Comparison of ENCODE assay signal across 8 mouse cellular contexts in the genomic region with DNA sequence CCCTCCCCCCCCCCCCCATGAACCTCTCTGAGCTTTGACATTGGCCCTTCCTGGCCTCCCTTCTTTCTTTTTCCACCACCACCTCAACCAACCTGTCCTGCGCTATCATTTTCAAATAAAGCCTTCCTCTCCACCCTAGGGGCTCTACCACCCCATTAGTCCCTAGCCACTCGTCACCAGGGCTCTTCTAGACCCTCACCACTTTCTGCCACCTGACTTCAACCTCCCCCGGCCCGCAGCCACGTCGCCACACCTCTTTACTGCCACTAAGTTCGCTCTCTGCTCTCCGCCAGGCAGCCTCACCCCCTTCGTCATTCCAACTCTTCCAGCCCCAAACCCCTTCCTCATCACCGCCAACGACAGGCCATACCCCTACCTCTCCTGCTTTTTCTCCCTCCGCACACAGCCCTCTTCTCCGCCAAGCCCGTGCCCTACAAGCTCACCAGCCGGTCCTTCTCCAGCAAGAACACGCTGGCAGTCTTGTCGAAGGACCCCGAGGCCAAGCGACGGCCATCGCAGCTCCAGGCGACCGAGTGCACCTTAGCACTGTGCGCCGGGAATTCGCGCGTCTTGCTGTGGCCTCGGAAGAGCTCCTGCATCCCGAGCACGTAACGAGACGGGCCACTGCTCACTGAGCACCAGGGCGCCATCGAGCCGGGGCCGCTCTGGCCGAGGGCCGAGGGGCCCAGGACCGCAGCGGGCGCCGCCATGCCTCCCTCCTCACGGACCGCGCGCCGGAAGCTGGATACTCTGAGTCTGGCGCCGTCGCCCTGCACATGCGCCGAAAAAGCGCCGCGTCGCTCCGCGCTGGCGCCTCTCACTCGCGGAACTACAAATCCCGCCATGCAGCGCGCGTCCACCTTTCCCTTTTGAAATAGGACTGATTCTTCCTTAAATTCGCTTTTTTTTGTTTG. TPM values are rescaled to one million over a fixed set of nuclear protein-coding genes. Genes with fewer than 3 reads are reported as not detected.
DNase-seq lines count a peak whose midpoint lies in the region; ATAC-seq and TF ChIP-seq lines count a peak whose summit lies in the region.

Gene Thoc3, minus strand, starts transcription at position 752 of the 914 bp plus-strand sequence.

- H3K9me3 ChIP-seq in embryonic facial prominence, embryonic 13.5 days, result peaks cover 15% of the 10 kb centered on the region
- H3K9me3 ChIP-seq in limb, embryonic 13.5 days, result peaks cover 15% of the 10 kb centered on the region
- H3K9me3 ChIP-seq in midbrain, embryonic 16.5 days (replicated peaks; ENCODE audit: control insufficient read depth, low read length, poor library complexity, severe bottlenecking), result 0 out of 2 replicates have a peak, but pooled peaks cover 3% of the 10 kb centered on the region

- peak within 1 kb of the TSS; percentile 86 for H3K4me2 ChIP-seq in embryonic facial prominence, embryonic 13.5 days
- peak within 1 kb of the TSS; percentile 90 for H3K4me2 ChIP-seq in limb, embryonic 13.5 days (replicated peaks)
- peak within 1 kb of the TSS; percentile 92 for H3K4me2 ChIP-seq in midbrain, embryonic 16.5 days (ENCODE audit: low read length)

- no peaks in the 10 kb centered on the region for H3K27me3 ChIP-seq in embryonic facial prominence, embryonic 13.5 days
- no peaks in the 10 kb centered on the region for H3K27me3 ChIP-seq in heart, adult 2 months (ENCODE audit: control insufficient read depth, insufficient read depth, low read length)
- no peaks in the 10 kb centered on the region for H3K27me3 ChIP-seq in limb, embryonic 13.5 days
- no peaks in the 10 kb centered on the region for H3K27me3 ChIP-seq in midbrain, embryonic 16.5 days (ENCODE audit: control insufficient read depth, insufficient read depth, low read depth, low read length)

- TF ChIP-seq CTCF in heart, adult 2 months (IDR thresholded peaks at IDR 0.05), result no peak

- H3K4me1 ChIP-seq in embryonic facial prominence, embryonic 13.5 days, result peaks cover 13% of the 10 kb centered on the region
- peaks cover 2% of the 10 kb centered on the region for H3K4me1 ChIP-seq in heart, adult 2 months (ENCODE audit: control insufficient read depth, insufficient read depth, low read length)
- peaks cover 11% of the 10 kb centered on the region for H3K4me1 ChIP-seq in limb, embryonic 13.5 days
- peaks cover 11% of the 10 kb centered on the region for H3K4me1 ChIP-seq in midbrain, embryonic 16.5 days (ENCODE audit: control insufficient read depth, insufficient read depth, low read length)

- H3K27ac ChIP-seq in embryonic facial prominence, embryonic 13.5 days, result peak within 1 kb of the TSS; percentile 57
- peak within 1 kb of the TSS; percentile 69 for H3K27ac ChIP-seq in heart, adult 2 months
- H3K27ac ChIP-seq in limb, embryonic 13.5 days, result 0 out of 2 replicates have a peak within 1 kb of the TSS, but pooled peaks have one; percentile 10
- H3K27ac ChIP-seq in midbrain, embryonic 16.5 days (ENCODE audit: low read length), result peak within 1 kb of the TSS; percentile 38; the same call in 1 of the 2 replicates

- under 1% methylated on average over 67 of the region's 67 CpGs for WGBS in embryonic facial prominence, embryonic 13.5 days
- 1% methylated on average over 67 of the region's 67 CpGs for WGBS in heart, adult 2 months
- under 1% methylated on average over 67 of the region's 67 CpGs for WGBS in limb, embryonic 13.5 days
- WGBS in midbrain, embryonic 16.5 days, result under 1% methylated on average over 67 of the region's 67 CpGs

- peaks cover 2% of the 10 kb centered on the region; the same call in 1 of the 2 replicates for H3K79me2 ChIP-seq in heart, adult 2 months (replicated peaks; ENCODE audit: control insufficient read depth, insufficient read depth, low read length)

- peak within 1 kb of the TSS; percentile 99 for H3K4me3 ChIP-seq in embryonic facial prominence, embryonic 13.5 days
- peak within 1 kb of the TSS; percentile 93 for H3K4me3 ChIP-seq in heart, adult 2 months
- peak within 1 kb of the TSS; percentile 94 for H3K4me3 ChIP-seq in limb, embryonic 13.5 days
- H3K4me3 ChIP-seq in midbrain, embryonic 16.5 days (ENCODE audit: low read depth, low read length), result peak within 1 kb of the TSS; percentile 73

- peaks cover 42% of the 10 kb centered on the region for H3K36me3 ChIP-seq in embryonic facial prominence, embryonic 13.5 days
- no peaks in the 10 kb centered on the region for H3K36me3 ChIP-seq in heart, adult 2 months (ENCODE audit: control insufficient read depth, insufficient read depth, low read length)
- H3K36me3 ChIP-seq in limb, embryonic 13.5 days, result peaks cover 42% of the 10 kb centered on the region
- H3K36me3 ChIP-seq in midbrain, embryonic 16.5 days (ENCODE audit: control insufficient read depth, insufficient read depth, low read length), result peaks cover 29% of the 10 kb centered on the region

- TF ChIP-seq EP300 in heart, adult 2 months (IDR thresholded peaks at IDR 0.05; ENCODE audit: insufficient read depth, low read depth, low read length), result no peak

- peak; percentile 90 for ATAC-seq in embryonic facial prominence, embryonic 13.5 days (ENCODE audit: insufficient number of reproducible peaks, insufficient read depth, low FRiP score, low TSS enrichment, low read depth)
- peak; percentile 95 for ATAC-seq in limb, embryonic 13.5 days (ENCODE audit: low FRiP score, low read depth)
- ATAC-seq in midbrain, embryonic 16.5 days, result peak; percentile 97

- TF ChIP-seq POLR2A in heart, adult 2 months (IDR thresholded peaks at IDR 0.05; ENCODE audit: insufficient read depth, low read depth, low read length), result peak; percentile 69

- H3K9ac ChIP-seq in embryonic facial prominence, embryonic 13.5 days, result peak within 1 kb of the TSS; percentile 93
- H3K9ac ChIP-seq in heart, adult 2 months (ENCODE audit: low read depth, low read length), result peak within 1 kb of the TSS; percentile 83
- H3K9ac ChIP-seq in limb, embryonic 13.5 days, result peak within 1 kb of the TSS; percentile 92
- H3K9ac ChIP-seq in midbrain, embryonic 16.5 days (ENCODE audit: low read depth, low read length), result peak within 1 kb of the TSS; percentile 82

- intact Hi-C loops in heart, adult 2 months (cut with DNase I), result loop anchor here (1.0 to 5.0 kb wide), 5 partner anchors 97 to 1069 kb away; partner anchors contain the start of genes 4833439L19Rik, Ddx41, Faf2 and Rnf44

- DNase-seq in 3134 (ENCODE audit: extremely low read depth, insufficient read length, low spot score), result peak; percentile 88
- peak; percentile 94 to 95 for DNase-seq in adrenal gland, postnatal 36 days
- peak; percentile 92 to 93 for DNase-seq in heart, adult 2 months
- peak; percentile 87 to 92 for DNase-seq in kidney, adult 8-10 months
- DNase-seq in spleen, postnatal 10 days (ENCODE audit: low spot score in 2 of 2), result peak; percentile 79 to 95

RNA-seq across cellular contexts. Expression of gene Thoc3, which starts in this region (rescaled TPM):
- 10 to 100 TPM; 43.0 to 47.3 TPM for total RNA-seq in adrenal gland, postnatal 36 days (2021)
- polyA plus RNA-seq in embryonic facial prominence, embryonic 13.5 days (2015; fragmentation: Nextera tagmentation; extraction: Ambion mirVana), result 132 and 152 TPM in 2 replicates
- total RNA-seq in heart, adult 2 months (2021), result 10 to 100 TPM; 19.3 to 20.6 TPM
- 10.7 and 16.7 TPM in 2 replicates for polyA plus RNA-seq in heart, adult 2 months (2012; rRNA removed)
- 131 and 142 TPM in 2 replicates for polyA plus RNA-seq in limb, embryonic 13.5 days (2015; fragmentation: Nextera tagmentation; extraction: Ambion mirVana)
- 107 and 110 TPM in 2 replicates for polyA plus RNA-seq in midbrain, embryonic 16.5 days (2015; fragmentation: Nextera tagmentation; extraction: Ambion mirVana)

Comparison
In these comparisons a context has a peak if more than half of its experiments do, and no peak if none do; other contexts are left out.
1. Peak in every context shown above with its lines: DNase-seq, ATAC-seq, H3K4me3 ChIP-seq and H3K27ac ChIP-seq.
2. H3K27ac ChIP-seq: peak in every context shown above with its lines; median percentile 69 in heart, adult 2 months; 57 in embryonic facial prominence, embryonic 13.5 days; 38 in midbrain, embryonic 16.5 days; 10 in limb, embryonic 13.5 days.